Mouse (Mus musculus): ENCODE measurements at regions not wholly inside any gene's neighbourhood (a gene's known extent, or its start where the extent isn't known, plus 50 kb on each side); places are given as distances from the start of the nearest gene placed in this dataset.

DNA sequence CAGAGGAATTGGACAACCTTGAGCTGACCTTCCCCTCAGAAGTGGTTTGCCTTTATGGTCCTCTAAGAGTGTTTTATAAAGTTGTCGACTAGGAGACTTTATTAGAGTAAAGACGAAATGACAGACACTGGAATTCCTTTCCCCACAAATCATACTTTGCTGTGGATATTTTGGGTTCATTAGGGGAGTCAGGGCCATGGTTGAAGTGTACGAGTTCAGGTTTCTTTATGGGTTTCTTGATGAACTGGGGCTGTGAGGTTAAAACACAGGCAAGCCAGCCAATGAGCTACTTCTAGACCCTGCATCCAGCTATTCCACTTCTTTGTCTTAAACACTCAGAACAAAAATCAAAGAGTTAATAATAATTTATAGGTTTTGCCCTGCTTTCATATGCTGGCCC, 153.0 kb downstream of the Pax1 start:
- DNase-seq (ENCODE audit: low spot score in 2 of 2): no peak

DNA sequence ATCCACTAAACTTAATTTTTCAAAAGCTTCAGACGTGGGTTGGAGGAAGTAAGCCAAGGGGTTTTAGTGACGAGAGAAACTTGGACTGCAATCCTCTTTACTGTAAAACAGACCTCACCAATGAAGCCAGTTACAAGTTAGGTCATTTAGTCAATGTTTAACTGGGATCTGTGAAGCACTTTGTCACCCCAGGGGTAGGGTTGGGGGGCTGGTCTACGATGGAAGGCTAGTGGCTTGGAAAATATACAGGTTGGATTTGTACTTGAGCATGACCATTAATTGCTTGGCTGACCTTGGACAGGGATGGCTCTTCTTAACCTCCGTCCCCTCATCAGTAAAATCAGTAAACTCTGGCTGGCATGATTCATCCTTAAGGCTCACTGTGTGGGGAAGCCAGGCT, 142.2 kb downstream of the Pax1 start:
- DNase-seq (ENCODE audit: low spot score in 2 of 2): no peak

- DNase-seq (ENCODE audit: low spot score in 2 of 2): no peak
Observed at GRCm38 (mm10) chr2:147498731-147499130, 137.0 kb downstream of the Pax1 start.

- DNase-seq (ENCODE audit: low spot score in 2 of 2): no peak
Observed at GRCm38 (mm10) chr2:147455932-147456331, 94.2 kb downstream of the Pax1 start.

GRCm38 (mm10) chr2:147454362-147455257, 92.9 kb downstream of the Pax1 start:
- DNase-seq (ENCODE audit: low spot score in 2 of 2): no peak

All from urinary bladder, postnatal 36 days (tissue).